Mouse (Mus musculus): ENCODE measurements around the gene Pqlc2. TPM values are rescaled to one million over a fixed set of nuclear protein-coding genes. Genes with fewer than 3 reads are reported as not detected.

Gene Pqlc2
- polyA plus RNA-seq, 1 experiment from 2014 or later, result 13.2 TPM

DNA sequence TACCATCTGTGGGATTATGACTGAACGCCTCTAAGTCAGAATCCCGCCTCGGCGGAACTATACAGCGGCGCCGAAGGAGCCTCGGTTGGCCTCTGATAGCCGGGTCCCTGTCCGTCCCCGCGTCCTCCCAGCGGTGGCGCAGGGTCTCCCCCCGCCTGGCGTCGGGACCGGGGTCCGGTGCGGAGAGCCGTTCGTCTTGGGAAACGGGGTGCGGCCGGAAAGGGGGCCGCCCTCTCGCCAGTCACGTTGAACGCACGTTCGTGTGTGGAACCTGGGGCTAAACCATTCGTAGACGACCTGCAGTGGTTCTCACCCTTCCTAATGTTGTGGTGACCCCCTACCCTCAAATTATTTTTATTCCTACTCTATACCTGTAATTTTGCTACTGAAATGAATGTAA lies 27.6 kb upstream of the Pqlc2 start:
- Histone ChIP-seq H3K36me3 (ENCODE audit: control insufficient read depth, insufficient read depth) (no peaks in the 10 kb centered on the region), H3K27me3 (replicated peaks; ENCODE audit: control insufficient read depth, insufficient read depth, low read length) (peaks cover 2% of the 10 kb centered on the region; the same call in 1 of the 2 replicates), H3K4me2 (ENCODE audit: low read length) (no peak overlapping the region), H3K4me1 (replicated peaks; ENCODE audit: control insufficient read depth, insufficient read depth, low read length) (no peaks in the 10 kb centered on the region), H3K9me3 (ENCODE audit: control insufficient read depth, low read length) (no peaks in the 10 kb centered on the region), H3K9ac (replicated peaks; ENCODE audit: low read depth, low read length) (no peak overlapping the region), H3K27ac (ENCODE audit: low read length) (no peak overlapping the region), H3K4me3 (replicated peaks; ENCODE audit: low read length) (no peak overlapping the region)
- ATAC-seq, result no peak
- WGBS, result 57% methylated on average over 33 of the region's 33 CpGs

DNA sequence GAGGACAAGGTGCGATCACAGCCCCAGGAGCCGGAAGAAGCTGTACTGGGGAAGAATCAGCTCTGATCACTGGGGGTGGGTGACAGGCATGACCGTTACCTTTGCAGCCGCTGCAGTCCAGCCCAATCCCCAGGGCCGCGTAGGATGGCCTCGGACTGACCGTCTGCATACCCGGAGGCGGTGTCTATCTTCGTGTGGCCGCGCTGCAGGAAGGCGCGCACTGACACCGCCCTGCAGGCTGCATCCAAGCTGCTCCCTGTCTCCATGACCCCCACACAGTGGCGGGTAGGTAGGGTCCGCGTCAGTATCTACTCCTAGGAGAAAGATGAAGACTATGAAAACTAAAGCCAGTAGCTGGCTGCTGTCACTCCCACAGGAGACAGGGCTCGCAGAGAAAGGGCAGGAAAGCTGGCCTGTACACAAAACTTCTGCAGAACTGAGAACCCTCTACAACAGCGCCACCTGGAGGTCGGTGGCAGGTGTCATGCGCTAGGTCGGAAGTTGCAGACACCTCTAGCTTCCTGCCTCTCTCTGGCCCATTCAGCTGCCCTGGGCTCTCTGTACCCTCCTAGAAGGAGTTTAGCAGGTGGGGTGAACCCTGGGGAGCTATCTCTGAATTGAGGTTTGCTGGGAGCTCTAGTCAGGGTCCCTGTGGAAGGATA lies 26.4 kb upstream of the Pqlc2 start:
- Histone ChIP-seq H3K9ac (replicated peaks; ENCODE audit: low read depth, low read length) (no peak overlapping the region), H3K4me1 (replicated peaks; ENCODE audit: control insufficient read depth, insufficient read depth, low read length) (no peaks in the 10 kb centered on the region)
- 29% methylated on average over 24 of the region's 24 CpGs for WGBS

DNA sequence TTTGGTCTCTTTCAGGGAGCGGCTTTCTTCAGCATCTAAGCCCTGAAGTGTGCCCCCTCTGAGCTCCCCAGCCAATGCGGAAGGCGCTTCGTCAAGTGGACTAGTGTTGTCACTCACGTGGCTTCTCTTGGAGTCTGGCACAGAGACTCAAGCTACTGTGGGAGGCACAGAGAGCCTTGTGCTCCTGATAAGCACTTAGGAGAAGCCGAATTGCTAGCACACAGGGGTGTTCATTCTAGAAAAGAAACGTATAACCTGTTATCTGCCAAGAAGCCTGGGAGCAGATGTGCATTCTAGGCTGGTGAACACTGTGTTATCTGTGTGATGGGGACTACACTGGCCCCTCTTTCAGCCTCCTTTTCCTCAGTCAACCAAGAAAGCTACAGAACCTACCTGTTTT lies 25.0 kb upstream of the Pqlc2 start:
- no peak overlapping the region for H3K4me2 ChIP-seq (ENCODE audit: low read length)
- H3K9ac ChIP-seq (replicated peaks; ENCODE audit: low read depth, low read length), result no peak overlapping the region
- ATAC-seq, result no peak
- H3K27ac ChIP-seq (ENCODE audit: low read length), result no peak overlapping the region
- peaks cover 2% of the 10 kb centered on the region; the same call in 1 of the 2 replicates for H3K27me3 ChIP-seq (replicated peaks; ENCODE audit: control insufficient read depth, insufficient read depth, low read length)
- H3K36me3 ChIP-seq (ENCODE audit: control insufficient read depth, insufficient read depth), result no peaks in the 10 kb centered on the region
- 68% methylated on average over 7 of the region's 7 CpGs for WGBS
- H3K4me1 ChIP-seq (replicated peaks; ENCODE audit: control insufficient read depth, insufficient read depth, low read length), result no peaks in the 10 kb centered on the region
- H3K9me3 ChIP-seq (ENCODE audit: control insufficient read depth, low read length), result no peaks in the 10 kb centered on the region
- H3K4me3 ChIP-seq (replicated peaks; ENCODE audit: low read length), result no peak overlapping the region

More for the DNA sequence above, 26.4 kb upstream of the Pqlc2 start:
- H3K27me3 ChIP-seq (replicated peaks; ENCODE audit: control insufficient read depth, insufficient read depth, low read length), result peaks cover 2% of the 10 kb centered on the region; the same call in 1 of the 2 replicates
- no peak for ATAC-seq
- H3K27ac ChIP-seq (ENCODE audit: low read length), result no peak overlapping the region
- H3K4me2 ChIP-seq (ENCODE audit: low read length), result no peak overlapping the region; the same call in 1 of the 2 replicates
- H3K9me3 ChIP-seq (ENCODE audit: control insufficient read depth, low read length), result no peaks in the 10 kb centered on the region
- H3K4me3 ChIP-seq (replicated peaks; ENCODE audit: low read length), result no peak overlapping the region
- H3K36me3 ChIP-seq (ENCODE audit: control insufficient read depth, insufficient read depth), result no peaks in the 10 kb centered on the region

DNA sequence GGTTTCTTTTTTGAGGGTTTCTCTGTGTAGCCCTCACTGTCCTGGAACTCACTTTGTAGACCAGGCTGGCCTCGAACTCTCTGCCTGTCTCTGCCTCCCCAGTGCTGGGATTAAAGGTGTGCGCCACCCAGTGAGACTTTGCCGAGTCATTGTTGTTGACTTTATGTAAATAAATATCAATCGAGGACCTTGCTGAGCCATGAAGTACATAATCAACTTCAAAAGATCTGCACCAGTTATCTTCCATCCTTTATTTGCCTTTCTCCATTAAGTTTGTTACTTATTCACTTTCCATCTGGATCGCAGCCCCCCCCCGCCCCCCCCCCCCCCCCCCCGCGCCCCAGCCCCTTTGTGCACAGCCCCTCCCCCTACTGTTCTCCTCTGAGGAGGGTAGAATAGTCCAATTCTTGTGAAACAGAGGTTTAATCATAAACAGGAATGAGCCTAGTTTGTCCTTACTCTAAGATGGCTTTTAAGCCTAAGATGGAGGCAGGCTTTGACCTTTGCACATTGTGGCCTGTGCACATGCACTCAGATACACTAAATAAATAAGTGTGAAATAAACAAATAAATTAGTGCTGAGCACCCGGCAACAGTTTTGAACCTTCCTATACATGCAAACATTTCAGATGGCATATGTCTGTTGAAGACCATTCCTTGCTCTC lies 24.3 kb upstream of the Pqlc2 start:
- Histone ChIP-seq H3K9ac (replicated peaks; ENCODE audit: low read depth, low read length) (no peak overlapping the region), H3K4me3 (replicated peaks; ENCODE audit: low read length) (no peak overlapping the region), H3K4me1 (replicated peaks; ENCODE audit: control insufficient read depth, insufficient read depth, low read length) (no peaks in the 10 kb centered on the region), H3K27me3 (replicated peaks; ENCODE audit: control insufficient read depth, insufficient read depth, low read length) (peaks cover 2% of the 10 kb centered on the region; the same call in 1 of the 2 replicates), H3K9me3 (ENCODE audit: control insufficient read depth, low read length) (no peaks in the 10 kb centered on the region), H3K4me2 (ENCODE audit: low read length) (no peak overlapping the region), H3K36me3 (ENCODE audit: control insufficient read depth, insufficient read depth) (no peaks in the 10 kb centered on the region), H3K27ac (ENCODE audit: low read length) (no peak overlapping the region)
- WGBS, result 82% methylated on average over 6 of the region's 9 CpGs
- no peak for ATAC-seq

DNA sequence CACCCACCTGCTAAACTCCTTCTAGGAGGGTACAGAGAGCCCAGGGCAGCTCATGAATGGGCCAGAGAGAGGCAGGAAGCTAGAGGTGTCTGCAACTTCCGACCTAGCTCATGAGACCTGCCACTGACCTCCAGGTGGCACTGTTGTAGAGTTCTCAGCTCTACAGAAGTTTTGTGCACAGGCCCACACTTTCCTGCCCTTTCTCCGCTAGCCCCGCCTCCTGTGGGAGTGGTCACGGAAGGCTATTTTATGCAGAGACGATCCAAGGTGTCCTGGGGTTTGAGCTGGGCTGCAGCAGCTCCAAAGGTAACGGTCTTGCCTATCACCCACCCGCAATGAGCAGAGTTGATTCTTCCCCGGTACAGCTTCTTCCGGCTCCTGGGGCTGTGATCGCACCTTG lies 20.1 kb upstream of the Pqlc2 start:
- H3K4me2 ChIP-seq (ENCODE audit: low read length), result peak overlapping the region; percentile 20; the same call in 1 of the 2 replicates
- 0 out of 2 replicates have a peak overlapping the region, but pooled peaks have one; percentile 14 for H3K4me3 ChIP-seq (replicated peaks; ENCODE audit: low read length)
- ATAC-seq, result no peak
- 11% methylated on average over 10 of the region's 10 CpGs for WGBS
- H3K9ac ChIP-seq (replicated peaks; ENCODE audit: low read depth, low read length), result no peak overlapping the region
- no peak overlapping the region for H3K27ac ChIP-seq (ENCODE audit: low read length)
- H3K27me3 ChIP-seq (replicated peaks; ENCODE audit: control insufficient read depth, insufficient read depth, low read length), result no peaks in the 10 kb centered on the region
- H3K9me3 ChIP-seq (ENCODE audit: control insufficient read depth, low read length), result no peaks in the 10 kb centered on the region
- no peaks in the 10 kb centered on the region for H3K36me3 ChIP-seq (ENCODE audit: control insufficient read depth, insufficient read depth)
- no peaks in the 10 kb centered on the region for H3K4me1 ChIP-seq (replicated peaks; ENCODE audit: control insufficient read depth, insufficient read depth, low read length)

DNA sequence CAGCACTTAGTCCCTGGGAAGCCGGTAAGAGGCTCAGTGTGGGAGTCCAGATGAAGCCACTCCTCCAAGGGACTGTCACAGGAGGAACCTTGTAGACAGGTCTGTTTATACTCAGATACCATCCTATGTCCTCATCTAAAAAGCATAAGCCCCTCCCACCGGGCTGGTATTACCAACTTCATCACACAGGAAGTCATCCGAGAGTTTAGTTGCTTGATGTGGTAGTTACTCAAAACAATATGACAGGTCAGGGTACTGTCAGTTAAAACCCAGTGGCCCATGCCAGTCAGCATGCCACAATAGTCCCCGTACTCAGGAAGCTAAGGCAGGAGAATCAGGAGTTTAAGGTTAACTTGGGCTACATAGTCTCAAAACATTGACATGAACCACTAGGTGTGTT lies 9.2 kb upstream of the Pqlc2 start:
- Histone ChIP-seq H3K27ac (ENCODE audit: low read length) (no peak overlapping the region), H3K4me1 (replicated peaks; ENCODE audit: control insufficient read depth, insufficient read depth, low read length) (no peaks in the 10 kb centered on the region), H3K36me3 (ENCODE audit: control insufficient read depth, insufficient read depth) (0 out of 2 replicates have a peak, but pooled peaks cover 2% of the 10 kb centered on the region), H3K4me3 (replicated peaks; ENCODE audit: low read length) (no peak overlapping the region), H3K27me3 (replicated peaks; ENCODE audit: control insufficient read depth, insufficient read depth, low read length) (no peaks in the 10 kb centered on the region), H3K4me2 (ENCODE audit: low read length) (no peak overlapping the region), H3K9ac (replicated peaks; ENCODE audit: low read depth, low read length) (no peak overlapping the region), H3K9me3 (ENCODE audit: control insufficient read depth, low read length) (no peaks in the 10 kb centered on the region)
- WGBS, result 94% methylated on average over 4 of the region's 4 CpGs
- no peak for ATAC-seq

DNA sequence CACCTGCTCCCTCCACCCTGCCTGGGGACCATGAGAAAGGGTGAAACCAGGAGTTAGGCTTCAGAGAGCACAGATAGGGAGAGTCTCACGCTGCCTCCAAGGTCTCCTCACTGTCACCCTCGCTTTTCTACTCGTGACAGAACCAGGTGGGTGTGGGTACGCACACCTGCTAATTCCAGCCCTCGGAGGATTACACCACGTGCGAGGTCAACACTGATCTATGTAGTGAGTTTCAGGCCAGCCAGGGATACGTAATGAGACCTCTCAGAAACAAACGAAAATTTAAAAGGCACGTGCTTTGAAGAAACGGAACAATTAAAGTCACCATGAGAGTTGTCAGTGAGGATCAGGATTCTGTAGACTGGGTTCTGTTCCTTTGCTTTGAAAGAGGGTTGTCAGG lies 7.9 kb upstream of the Pqlc2 start:
- Histone ChIP-seq H3K9me3 (ENCODE audit: control insufficient read depth, low read length) (no peaks in the 10 kb centered on the region), H3K4me3 (replicated peaks; ENCODE audit: low read length) (no peak overlapping the region), H3K4me1 (replicated peaks; ENCODE audit: control insufficient read depth, insufficient read depth, low read length) (no peaks in the 10 kb centered on the region), H3K27ac (ENCODE audit: low read length) (no peak overlapping the region), H3K9ac (replicated peaks; ENCODE audit: low read depth, low read length) (no peak overlapping the region), H3K4me2 (ENCODE audit: low read length) (no peak overlapping the region), H3K36me3 (ENCODE audit: control insufficient read depth, insufficient read depth) (0 out of 2 replicates have a peak, but pooled peaks cover 2% of the 10 kb centered on the region), H3K27me3 (replicated peaks; ENCODE audit: control insufficient read depth, insufficient read depth, low read length) (no peaks in the 10 kb centered on the region)
- 94% methylated on average over 11 of the region's 11 CpGs for WGBS
- ATAC-seq, result no peak

DNA sequence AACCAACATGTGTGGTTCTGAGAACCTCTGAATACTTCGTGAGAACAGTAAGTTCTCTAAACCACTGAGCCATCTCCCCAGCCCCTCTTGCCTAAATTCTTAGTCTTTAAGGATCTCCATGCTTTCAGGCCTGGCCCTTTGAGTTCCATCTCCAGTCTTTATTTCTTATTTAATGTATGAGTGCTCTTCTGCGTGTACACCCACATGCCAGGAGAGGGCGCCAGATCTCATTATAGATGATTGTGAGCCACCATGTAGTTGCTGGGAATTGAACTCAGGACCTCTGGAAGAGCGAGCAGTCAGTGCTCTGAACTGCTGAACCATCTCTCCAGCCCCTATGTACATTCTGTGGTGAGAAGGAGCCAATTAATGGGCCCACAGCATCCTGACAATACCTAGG lies 2.1 kb upstream of the Pqlc2 start:
- 57% methylated on average over 4 of the region's 4 CpGs for WGBS
- no peak for ATAC-seq
- no peak overlapping the region for H3K4me2 ChIP-seq (ENCODE audit: low read length)

DNA sequence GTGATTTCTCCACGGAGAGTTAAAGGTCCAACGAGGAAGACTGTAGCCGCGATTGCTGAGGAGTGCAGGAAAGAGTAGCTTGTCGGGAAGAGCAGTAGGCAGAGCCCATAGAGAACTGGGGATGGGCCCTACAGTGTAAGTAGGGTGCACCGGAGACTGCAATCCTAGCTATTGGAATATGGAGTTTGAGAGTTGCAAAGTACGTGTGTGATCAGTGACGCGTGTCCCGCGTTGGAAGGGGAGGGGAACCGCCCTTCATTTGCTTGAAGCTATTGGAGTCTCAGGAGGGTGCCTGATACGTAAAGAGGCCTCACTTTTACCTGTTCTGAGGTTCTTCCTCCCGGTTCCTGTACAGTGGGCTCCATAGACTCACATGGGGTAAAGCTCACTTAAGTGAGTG lies 1.2 kb upstream of the Pqlc2 start:
- H3K36me3 ChIP-seq (ENCODE audit: control insufficient read depth, insufficient read depth), result 0 out of 2 replicates have a peak, but pooled peaks cover 2% of the 10 kb centered on the region
- no peak overlapping the region for H3K27ac ChIP-seq (ENCODE audit: low read length)
- peak overlapping the region; percentile 94 for H3K9ac ChIP-seq (replicated peaks; ENCODE audit: low read depth, low read length)
- WGBS, result 16% methylated on average over 14 of the region's 14 CpGs
- peak overlapping the region; percentile 94 for H3K4me2 ChIP-seq (ENCODE audit: low read length)
- H3K27me3 ChIP-seq (replicated peaks; ENCODE audit: control insufficient read depth, insufficient read depth, low read length), result no peaks in the 10 kb centered on the region
- H3K9me3 ChIP-seq (ENCODE audit: control insufficient read depth, low read length), result no peaks in the 10 kb centered on the region
- peak overlapping the region; percentile 98 for H3K4me3 ChIP-seq (replicated peaks; ENCODE audit: low read length)
- ATAC-seq, result no peak
- peaks cover 25% of the 10 kb centered on the region for H3K4me1 ChIP-seq (replicated peaks; ENCODE audit: control insufficient read depth, insufficient read depth, low read length)

More for the DNA sequence above, 2.1 kb upstream of the Pqlc2 start:
- Histone ChIP-seq H3K27ac (ENCODE audit: low read length) (no peak overlapping the region), H3K4me1 (replicated peaks; ENCODE audit: control insufficient read depth, insufficient read depth, low read length) (peaks cover 25% of the 10 kb centered on the region), H3K27me3 (replicated peaks; ENCODE audit: control insufficient read depth, insufficient read depth, low read length) (no peaks in the 10 kb centered on the region), H3K9ac (replicated peaks; ENCODE audit: low read depth, low read length) (no peak overlapping the region), H3K4me3 (replicated peaks; ENCODE audit: low read length) (no peak overlapping the region), H3K36me3 (ENCODE audit: control insufficient read depth, insufficient read depth) (0 out of 2 replicates have a peak, but pooled peaks cover 2% of the 10 kb centered on the region), H3K9me3 (ENCODE audit: control insufficient read depth, low read length) (no peaks in the 10 kb centered on the region)
